Mouse (Mus musculus): Measurements from ENCODE around the gene Adgrb2. TPM values are rescaled to one million over a fixed set of nuclear protein-coding genes. Genes with fewer than 3 reads are reported as not detected.

Gene Adgrb2
- polyA plus RNA-seq, 1 experiment from 2014 or later: 0.70 TPM

GRCm38 (mm10) chr4:130045609-130046008, 60.9 kb downstream of the Adgrb2 start:
- ATAC-seq: no peak
- 39% methylated on average over 14 of the region's 14 CpGs for WGBS

DNA sequence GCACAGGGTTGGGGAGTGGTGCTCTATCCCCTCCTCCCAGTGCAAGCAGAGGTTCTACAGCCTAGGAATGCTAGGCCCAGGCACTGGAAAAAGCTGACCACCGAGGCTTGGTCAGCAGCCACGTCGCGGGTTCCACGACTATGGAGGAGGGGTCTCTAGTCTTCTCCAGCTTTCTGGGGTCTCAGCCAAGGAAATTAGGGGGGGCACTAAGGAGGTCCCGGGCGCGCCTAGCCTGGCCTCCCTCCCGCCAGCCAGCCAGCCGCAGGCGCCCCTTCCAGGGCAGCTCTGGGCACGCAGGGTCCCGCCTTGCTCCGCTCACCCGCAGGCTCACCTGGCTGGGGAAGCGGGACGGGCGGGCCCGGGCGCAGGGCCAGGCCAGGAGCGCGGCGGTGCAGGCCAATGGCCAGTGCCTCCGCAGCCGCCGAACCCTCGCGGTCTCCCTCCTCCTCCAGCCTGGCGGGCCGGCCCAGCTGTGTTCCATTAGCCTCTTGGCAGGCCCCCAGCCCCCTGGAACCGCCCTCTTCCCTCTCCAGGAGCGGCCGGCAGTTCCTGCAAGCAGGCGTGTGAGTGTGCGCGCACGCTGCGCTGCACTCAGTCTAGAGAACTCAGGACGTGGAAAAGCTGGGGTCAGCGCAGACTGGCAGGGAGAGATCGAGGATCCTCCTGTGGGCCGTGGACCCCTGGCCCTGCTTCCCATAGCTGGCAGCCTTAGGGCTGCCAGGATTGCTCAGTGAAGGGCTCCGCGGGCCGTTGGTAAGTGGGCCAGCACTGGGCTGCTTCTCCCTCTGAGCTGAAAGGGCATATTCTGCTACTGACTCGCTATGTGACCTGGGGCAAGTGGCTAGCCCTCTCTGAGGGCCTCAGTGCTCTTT, 62.9 kb downstream of the Adgrb2 start, which contains the start of gene Col16a1:
Col16a1 (plus strand) TSS at position 510 of the 872 bp plus-strand sequence.
- H3K9me3 ChIP-seq (ENCODE audit: control insufficient read depth): no peaks in the 10 kb centered on the region

More at GRCm38 (mm10) chr4:130045609-130046008, 60.9 kb downstream of the Adgrb2 start:
- TF ChIP-seq CTCF (IDR thresholded peaks at IDR 0.05; ENCODE audit: low read depth): peak; percentile 23
- no peaks in the 10 kb centered on the region for H3K4me1 ChIP-seq (replicated peaks; ENCODE audit: control insufficient read depth, insufficient read depth, low read length)
- H3K9ac ChIP-seq (ENCODE audit: low read depth, low read length): no peak overlapping the region
- H3K4me3 ChIP-seq (ENCODE audit: low read depth, low read length): no peak overlapping the region
- H3K27ac ChIP-seq (ENCODE audit: low read depth, low read length): peak overlapping the region; percentile 46
- H3K36me3 ChIP-seq (ENCODE audit: control insufficient read depth, insufficient read depth): no peaks in the 10 kb centered on the region
- peaks cover 6% of the 10 kb centered on the region; the same call in 1 of the 2 replicates for H3K27me3 ChIP-seq (replicated peaks; ENCODE audit: control insufficient read depth, insufficient read depth, low read length)
- H3K9me3 ChIP-seq (ENCODE audit: control insufficient read depth): no peaks in the 10 kb centered on the region
- peak overlapping the region; percentile 35 for H3K4me2 ChIP-seq (replicated peaks; ENCODE audit: low read depth)

GRCm38 (mm10) chr4:130048203-130048479, 63.5 kb downstream of the Adgrb2 start:
- Histone ChIP-seq H3K9me3 (ENCODE audit: control insufficient read depth) (no peaks in the 10 kb centered on the region), H3K4me1 (replicated peaks; ENCODE audit: control insufficient read depth, insufficient read depth, low read length) (no peaks in the 10 kb centered on the region), H3K4me2 (replicated peaks; ENCODE audit: low read depth) (peak overlapping the region; percentile 70), H3K27me3 (replicated peaks; ENCODE audit: control insufficient read depth, insufficient read depth, low read length) (peaks cover 6% of the 10 kb centered on the region; the same call in 1 of the 2 replicates), H3K4me3 (ENCODE audit: low read depth, low read length) (peak overlapping the region; percentile 44), H3K36me3 (ENCODE audit: control insufficient read depth, insufficient read depth) (no peaks in the 10 kb centered on the region), H3K27ac (ENCODE audit: low read depth, low read length) (peak overlapping the region; percentile 77; the same call in 1 of the 2 replicates), H3K9ac (ENCODE audit: low read depth, low read length) (peak overlapping the region; percentile 66; the same call in 1 of the 2 replicates)
- ATAC-seq: no peak
- no peak for TF ChIP-seq CTCF (IDR thresholded peaks at IDR 0.05; ENCODE audit: low read depth)
- WGBS: 53% methylated on average over 4 of the region's 4 CpGs

More for the DNA sequence above, 62.9 kb downstream of the Adgrb2 start, which contains the start of gene Col16a1:
- Histone ChIP-seq H3K27me3 (replicated peaks; ENCODE audit: control insufficient read depth, insufficient read depth, low read length) (peaks cover 6% of the 10 kb centered on the region; the same call in 1 of the 2 replicates), H3K4me2 (replicated peaks; ENCODE audit: low read depth) (peak within 1 kb of the TSS; percentile 70), H3K4me1 (replicated peaks; ENCODE audit: control insufficient read depth, insufficient read depth, low read length) (no peaks in the 10 kb centered on the region), H3K36me3 (ENCODE audit: control insufficient read depth, insufficient read depth) (no peaks in the 10 kb centered on the region), H3K9ac (ENCODE audit: low read depth, low read length) (peak within 1 kb of the TSS; percentile 66), H3K27ac (ENCODE audit: low read depth, low read length) (peak within 1 kb of the TSS; percentile 77), H3K4me3 (ENCODE audit: low read depth, low read length) (peak within 1 kb of the TSS; percentile 44)
- peak; percentile 60 for ATAC-seq
- 3% methylated on average over 44 of the region's 46 CpGs for WGBS
- 0 out of 2 replicates have a peak, but pooled peaks have one; percentile 9 for TF ChIP-seq CTCF (IDR thresholded peaks at IDR 0.05; ENCODE audit: low read depth)

- H3K27me3 ChIP-seq (replicated peaks; ENCODE audit: control insufficient read depth, insufficient read depth, low read length): peaks cover 6% of the 10 kb centered on the region; the same call in 1 of the 2 replicates
- peak overlapping the region; percentile 15; the same call in 1 of the 2 replicates for H3K27ac ChIP-seq (ENCODE audit: low read depth, low read length)
- WGBS: 55% methylated on average over 8 of the region's 8 CpGs
- peaks cover 3% of the 10 kb centered on the region; the same call in 1 of the 2 replicates for H3K4me1 ChIP-seq (replicated peaks; ENCODE audit: control insufficient read depth, insufficient read depth, low read length)
- TF ChIP-seq CTCF (IDR thresholded peaks at IDR 0.05; ENCODE audit: low read depth): no peak
- H3K4me3 ChIP-seq (ENCODE audit: low read depth, low read length): no peak overlapping the region
- no peaks in the 10 kb centered on the region; the same call in 1 of the 2 replicates for H3K36me3 ChIP-seq (ENCODE audit: control insufficient read depth, insufficient read depth)
- no peak overlapping the region for H3K9ac ChIP-seq (ENCODE audit: low read depth, low read length)
- peak overlapping the region; percentile 21; the same call in 1 of the 2 replicates for H3K4me2 ChIP-seq (replicated peaks; ENCODE audit: low read depth)
- no peaks in the 10 kb centered on the region for H3K9me3 ChIP-seq (ENCODE audit: control insufficient read depth)
- 0 out of 2 replicates have a peak, but pooled peaks have one; percentile 40 for ATAC-seq
These were observed 65.6 kb downstream of the Adgrb2 start for GRCm38 (mm10) chr4:130050056-130050824.

DNA sequence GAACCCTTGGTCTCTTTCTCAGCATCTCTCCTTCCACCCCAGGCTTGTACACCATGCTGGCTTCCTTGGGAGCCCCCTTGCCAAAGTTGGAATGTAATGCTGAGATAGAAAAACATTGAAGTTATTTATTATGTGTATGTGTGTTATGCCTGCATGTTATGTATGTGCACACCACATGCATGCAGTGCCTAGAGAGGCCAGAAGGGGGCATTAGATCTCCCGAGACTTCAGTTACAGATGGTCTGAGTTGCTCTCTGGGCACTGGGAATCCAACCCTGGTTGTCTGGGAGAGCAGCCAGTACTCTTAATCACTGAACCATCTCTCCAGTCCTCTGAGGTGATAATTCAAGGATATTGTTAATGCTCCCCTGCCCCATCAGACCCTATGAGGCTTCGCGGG, 67.6 kb downstream of the Adgrb2 start:
- Histone ChIP-seq H3K4me1 (replicated peaks; ENCODE audit: control insufficient read depth, insufficient read depth, low read length) (peaks cover 6% of the 10 kb centered on the region; the same call in 1 of the 2 replicates), H3K9ac (ENCODE audit: low read depth, low read length) (no peak overlapping the region), H3K27ac (ENCODE audit: low read depth, low read length) (no peak overlapping the region), H3K4me3 (ENCODE audit: low read depth, low read length) (no peak overlapping the region), H3K4me2 (replicated peaks; ENCODE audit: low read depth) (no peak overlapping the region), H3K36me3 (ENCODE audit: control insufficient read depth, insufficient read depth) (no peaks in the 10 kb centered on the region; the same call in 1 of the 2 replicates), H3K9me3 (ENCODE audit: control insufficient read depth) (no peaks in the 10 kb centered on the region), H3K27me3 (replicated peaks; ENCODE audit: control insufficient read depth, insufficient read depth, low read length) (0 out of 2 replicates have a peak, but pooled peaks cover 6% of the 10 kb centered on the region)
- no peak for ATAC-seq
- 98% methylated on average over 3 of the region's 3 CpGs for whole genome bisulfite sequencing
- TF ChIP-seq CTCF (IDR thresholded peaks at IDR 0.05; ENCODE audit: low read depth): peak; percentile 41
